Mouse (Mus musculus): ENCODE measurements around the gene Olfr1277. TPM values are rescaled to one million over a fixed set of nuclear protein-coding genes. Genes with fewer than 3 reads are reported as not detected.

Gene Olfr1277
- not detected in 2 replicates for polyA plus RNA-seq (2012; ENCODE audit: insufficient read depth, insufficient read length, missing spikeins)

- Histone ChIP-seq H3K4me3 (ENCODE audit: insufficient read depth, low read depth, low read length) (no peak within 1 kb of the TSS), H3K4me1 (ENCODE audit: control insufficient read depth, insufficient read depth, insufficient read length, low read length) (no peaks in the 10 kb centered on the region), H3K27ac (replicated peaks; ENCODE audit: low read depth, low read length) (no peak within 1 kb of the TSS)
Measured at GRCm38 (mm10) chr2:111274006-111274405, at the start of gene Olfr1277. Gene Olfr1277, minus strand, starts transcription at chr2:111274106.

- no peaks in the 10 kb centered on the region for H3K4me1 ChIP-seq (ENCODE audit: control insufficient read depth, insufficient read depth, insufficient read length, low read length)
- H3K4me3 ChIP-seq (ENCODE audit: insufficient read depth, low read depth, low read length), result no peak within 1 kb of the TSS
- H3K27ac ChIP-seq (replicated peaks; ENCODE audit: low read depth, low read length), result no peak within 1 kb of the TSS
Measured at GRCm38 (mm10) chr2:111313717-111314116, 39.8 kb upstream of the Olfr1277 start, which contains the start of gene Olfr1280. Gene Olfr1280, plus strand, starts transcription at chr2:111314017.

- H3K4me1 ChIP-seq (ENCODE audit: control insufficient read depth, insufficient read depth, insufficient read length, low read length), result no peaks in the 10 kb centered on the region
- H3K4me3 ChIP-seq (ENCODE audit: insufficient read depth, low read depth, low read length), result no peak within 1 kb of the TSS
- H3K27ac ChIP-seq (replicated peaks; ENCODE audit: low read depth, low read length), result no peak within 1 kb of the TSS
Measured at GRCm38 (mm10) chr2:111300374-111300773, 26.5 kb upstream of the Olfr1277 start, which contains the start of gene Olfr1279. Gene Olfr1279, plus strand, starts transcription at chr2:111300635.

GRCm38 (mm10) chr2:111298541-111298940 is 24.6 kb upstream of the Olfr1277 start:
- no peak overlapping the region for H3K4me3 ChIP-seq (ENCODE audit: insufficient read depth, low read depth, low read length)
- H3K27ac ChIP-seq (replicated peaks; ENCODE audit: low read depth, low read length), result no peak overlapping the region
- no peaks in the 10 kb centered on the region for H3K4me1 ChIP-seq (ENCODE audit: control insufficient read depth, insufficient read depth, insufficient read length, low read length)

- Histone ChIP-seq H3K4me1 (ENCODE audit: control insufficient read depth, insufficient read depth, insufficient read length, low read length) (no peaks in the 10 kb centered on the region), H3K4me3 (ENCODE audit: insufficient read depth, low read depth, low read length) (no peak within 1 kb of the TSS), H3K27ac (replicated peaks; ENCODE audit: low read depth, low read length) (no peak within 1 kb of the TSS)
Measured at GRCm38 (mm10) chr2:111289836-111290235, 15.9 kb upstream of the Olfr1277 start, which contains the start of gene Olfr1278. Gene Olfr1278, plus strand, starts transcription at chr2:111290136.

GRCm38 (mm10) chr2:111254216-111254615 is 19.7 kb downstream of the Olfr1277 start, which contains the start of gene Olfr1276:
Gene Olfr1276, plus strand, starts transcription at chr2:111254516.
- no peak within 1 kb of the TSS for H3K27ac ChIP-seq (replicated peaks; ENCODE audit: low read depth, low read length)
- no peak within 1 kb of the TSS for H3K4me3 ChIP-seq (ENCODE audit: insufficient read depth, low read depth, low read length)
- H3K4me1 ChIP-seq (ENCODE audit: control insufficient read depth, insufficient read depth, insufficient read length, low read length), result no peaks in the 10 kb centered on the region

GRCm38 (mm10) chr2:111235186-111235585 is 38.7 kb downstream of the Olfr1277 start, which contains the start of gene Olfr1275:
Gene Olfr1275, minus strand, starts transcription at chr2:111235286.
- H3K27ac ChIP-seq (replicated peaks; ENCODE audit: low read depth, low read length), result no peak within 1 kb of the TSS
- no peaks in the 10 kb centered on the region for H3K4me1 ChIP-seq (ENCODE audit: control insufficient read depth, insufficient read depth, insufficient read length, low read length)
- H3K4me3 ChIP-seq (ENCODE audit: insufficient read depth, low read depth, low read length), result no peak within 1 kb of the TSS

- Histone ChIP-seq H3K4me1 (ENCODE audit: control insufficient read depth, insufficient read depth, insufficient read length, low read length) (no peaks in the 10 kb centered on the region), H3K27ac (replicated peaks; ENCODE audit: low read depth, low read length) (no peak within 1 kb of the TSS), H3K4me3 (ENCODE audit: insufficient read depth, low read depth, low read length) (no peak within 1 kb of the TSS)
Measured at GRCm38 (mm10) chr2:111229502-111229901, 44.4 kb downstream of the Olfr1277 start, which contains the start of gene 4930430A15Rik. Gene 4930430A15Rik, minus strand, starts transcription at chr2:111229602.

Other genes with a start within 250 kb of the Olfr1277 start
- not detected in 2 replicates for gene Gm13941, start 168.1 kb downstream of the Olfr1277 start, polyA plus RNA-seq (2012; ENCODE audit: insufficient read depth, insufficient read length, missing spikeins)
- not detected in 2 replicates for gene Gm15130, start 121.2 kb downstream of the Olfr1277 start, polyA plus RNA-seq (2012; ENCODE audit: insufficient read depth, insufficient read length, missing spikeins)
- not detected in 2 replicates for gene 4930430A15Rik, start 44.5 kb downstream of the Olfr1277 start, polyA plus RNA-seq (2012; ENCODE audit: insufficient read depth, insufficient read length, missing spikeins)
- gene Olfr1275, start 38.8 kb downstream of the Olfr1277 start, polyA plus RNA-seq (2012; ENCODE audit: insufficient read depth, insufficient read length, missing spikeins), result not detected in 2 replicates
- not detected in 2 replicates for gene Olfr1276, start 19.6 kb downstream of the Olfr1277 start, polyA plus RNA-seq (2012; ENCODE audit: insufficient read depth, insufficient read length, missing spikeins)
- gene Olfr1278, start 16.0 kb upstream of the Olfr1277 start, polyA plus RNA-seq (2012; ENCODE audit: insufficient read depth, insufficient read length, missing spikeins), result not detected in 2 replicates
- gene Olfr1279, start 26.5 kb upstream of the Olfr1277 start, polyA plus RNA-seq (2012; ENCODE audit: insufficient read depth, insufficient read length, missing spikeins), result not detected in 2 replicates
- not detected in 2 replicates for gene Olfr1280, start 39.9 kb upstream of the Olfr1277 start, polyA plus RNA-seq (2012; ENCODE audit: insufficient read depth, insufficient read length, missing spikeins)
- gene Olfr1281, start 52.4 kb upstream of the Olfr1277 start, polyA plus RNA-seq (2012; ENCODE audit: insufficient read depth, insufficient read length, missing spikeins), result not detected in 2 replicates
- gene Olfr1282, start 62.0 kb upstream of the Olfr1277 start, polyA plus RNA-seq (2012; ENCODE audit: insufficient read depth, insufficient read length, missing spikeins), result not detected in 2 replicates
- gene Olfr1283, start 92.7 kb upstream of the Olfr1277 start, polyA plus RNA-seq (2012; ENCODE audit: insufficient read depth, insufficient read length, missing spikeins), result not detected in 2 replicates
- gene Olfr1284, start 101.4 kb upstream of the Olfr1277 start, polyA plus RNA-seq (2012; ENCODE audit: insufficient read depth, insufficient read length, missing spikeins), result not detected in 2 replicates
- gene Olfr1286, start 149.0 kb upstream of the Olfr1277 start, polyA plus RNA-seq (2012; ENCODE audit: insufficient read depth, insufficient read length, missing spikeins), result not detected in 2 replicates
- gene Olfr1287, start 175.0 kb upstream of the Olfr1277 start, polyA plus RNA-seq (2012; ENCODE audit: insufficient read depth, insufficient read length, missing spikeins), result not detected in 2 replicates
- gene Olfr1288, start 200.0 kb upstream of the Olfr1277 start, polyA plus RNA-seq (2012; ENCODE audit: insufficient read depth, insufficient read length, missing spikeins), result not detected in 2 replicates
- gene Olfr1289, start 206.7 kb upstream of the Olfr1277 start, polyA plus RNA-seq (2012; ENCODE audit: insufficient read depth, insufficient read length, missing spikeins), result not detected in 2 replicates
- gene Olfr1290, start 219.7 kb upstream of the Olfr1277 start, polyA plus RNA-seq (2012; ENCODE audit: insufficient read depth, insufficient read length, missing spikeins), result not detected in 2 replicates
- gene Olfr1291-ps1, start 223.1 kb upstream of the Olfr1277 start, polyA plus RNA-seq (2012; ENCODE audit: insufficient read depth, insufficient read length, missing spikeins), result not detected in 2 replicates

Data from brown adipose tissue, adult 24 weeks (tissue).